Mouse (Mus musculus): ENCODE data around the gene Dnajb12. TPM values are rescaled to one million over a fixed set of nuclear protein-coding genes. Genes with fewer than 3 reads are reported as not detected.

Gene Dnajb12
- polyA plus RNA-seq, 2 experiments = 26.3 to 34.1 TPM

GRCm38 (mm10) chr10:59911561-59912198, 32.3 kb downstream of the Dnajb12 start:
- DNase-seq (ENCODE audit: low spot score) (no peak), ATAC-seq (ENCODE audit: low FRiP score, low read depth) (no peak)
- peak overlapping the region; percentile 16; the same call in 1 of the 2 replicates for H3K9ac ChIP-seq (ENCODE audit: low read depth, low read length, severe bottlenecking)
- peak overlapping the region; percentile 34 for H3K4me2 ChIP-seq (replicated peaks; ENCODE audit: low read depth, low read length, severe bottlenecking)
- no peaks in the 10 kb centered on the region for H3K27me3 ChIP-seq (ENCODE audit: control insufficient read depth, insufficient read depth, low read length)
- peaks cover 50% of the 10 kb centered on the region for H3K4me1 ChIP-seq (ENCODE audit: control insufficient read depth, insufficient read depth, low read length)
- H3K9me3 ChIP-seq (ENCODE audit: control insufficient read depth, low read length) = no peaks in the 10 kb centered on the region
- no peak for TF ChIP-seq POLR2A (IDR thresholded peaks at IDR 0.05; ENCODE audit: borderline replicate concordance, extremely low read depth, insufficient read depth, insufficient read length)
- WGBS = 4% methylated on average over 25 of the region's 25 CpGs
- peak overlapping the region; percentile 33; the same call in 1 of the 2 replicates for H3K27ac ChIP-seq (replicated peaks; ENCODE audit: low read depth, low read length)
- H3K4me3 ChIP-seq (replicated peaks; ENCODE audit: low read length) = no peak overlapping the region
- no peaks in the 10 kb centered on the region for H3K36me3 ChIP-seq (ENCODE audit: control insufficient read depth, insufficient read depth, low read length)

DNA sequence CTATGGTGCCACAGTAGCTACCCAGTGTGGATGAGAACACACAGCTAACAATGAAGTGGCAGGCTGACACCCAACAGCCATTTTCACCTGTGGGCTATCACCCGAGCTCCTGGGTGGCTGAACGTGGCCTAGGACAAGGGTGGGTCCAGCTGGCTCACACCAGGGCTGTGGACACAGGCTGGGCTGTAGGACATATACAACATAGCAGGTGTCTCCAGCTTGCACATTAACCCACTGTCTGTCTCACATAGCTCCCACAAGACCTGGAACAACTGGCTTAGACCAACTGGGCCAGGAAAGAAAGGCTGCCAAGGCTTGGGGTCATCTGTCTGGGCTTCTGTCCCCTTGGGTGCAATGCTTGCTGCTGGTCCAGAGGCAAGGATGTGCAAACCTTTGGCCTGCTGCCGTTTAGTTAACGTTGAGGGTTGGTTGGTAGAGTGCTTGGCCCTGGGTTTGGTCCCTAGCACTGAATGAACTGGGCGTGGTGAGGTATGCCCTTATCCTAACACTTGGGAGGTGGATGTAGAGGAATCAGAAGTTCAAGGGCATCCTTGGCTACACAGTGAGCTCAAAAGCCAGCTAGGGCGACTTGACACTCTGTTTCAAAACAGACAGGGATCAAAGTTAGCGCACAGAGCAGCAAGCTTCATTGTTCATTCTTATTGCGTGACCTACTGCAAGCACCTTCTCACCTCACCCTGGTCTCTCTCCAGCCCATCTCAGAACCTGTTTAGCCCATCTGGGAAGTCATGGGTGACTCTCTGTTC, 36.0 kb downstream of the Dnajb12 start:
- WGBS = 92% methylated on average over 8 of the region's 8 CpGs
- H3K9ac ChIP-seq (ENCODE audit: low read depth, low read length, severe bottlenecking) = no peak overlapping the region
- no peak for TF ChIP-seq POLR2A (IDR thresholded peaks at IDR 0.05; ENCODE audit: borderline replicate concordance, extremely low read depth, insufficient read depth, insufficient read length)
- H3K36me3 ChIP-seq (ENCODE audit: control insufficient read depth, insufficient read depth, low read length) = no peaks in the 10 kb centered on the region
- no peaks in the 10 kb centered on the region for H3K27me3 ChIP-seq (ENCODE audit: control insufficient read depth, insufficient read depth, low read length)
- H3K9me3 ChIP-seq (ENCODE audit: control insufficient read depth, low read length) = no peaks in the 10 kb centered on the region
- H3K27ac ChIP-seq (replicated peaks; ENCODE audit: low read depth, low read length) = no peak overlapping the region
- DNase-seq (ENCODE audit: low spot score) (no peak), ATAC-seq (ENCODE audit: low FRiP score, low read depth) (no peak)
- H3K4me3 ChIP-seq (replicated peaks; ENCODE audit: low read length) = no peak overlapping the region
- no peak overlapping the region for H3K4me2 ChIP-seq (replicated peaks; ENCODE audit: low read depth, low read length, severe bottlenecking)
- H3K4me1 ChIP-seq (ENCODE audit: control insufficient read depth, insufficient read depth, low read length) = peaks cover 37% of the 10 kb centered on the region

DNA sequence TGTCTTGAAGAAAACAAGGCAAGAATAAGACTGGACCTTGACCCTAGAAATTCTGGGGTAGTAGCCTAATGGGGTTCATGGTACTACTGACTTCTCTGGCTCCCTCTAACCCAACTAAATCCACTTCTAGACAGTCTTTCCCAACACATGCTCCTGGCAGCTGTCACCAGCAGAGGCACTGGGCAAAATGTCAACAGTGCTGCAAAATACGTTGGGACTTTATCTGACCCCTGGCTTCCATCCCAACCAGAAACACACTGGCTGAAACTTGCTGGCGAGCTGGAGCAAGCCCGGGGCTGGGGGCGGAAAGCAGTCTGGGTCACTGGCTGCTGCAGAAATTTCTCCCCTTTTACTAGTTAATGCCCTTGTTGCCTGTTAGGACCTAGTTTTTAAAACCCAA, 36.8 kb downstream of the Dnajb12 start:
- H3K9me3 ChIP-seq (ENCODE audit: control insufficient read depth, low read length) = no peaks in the 10 kb centered on the region
- peaks cover 38% of the 10 kb centered on the region for H3K4me1 ChIP-seq (ENCODE audit: control insufficient read depth, insufficient read depth, low read length)
- H3K36me3 ChIP-seq (ENCODE audit: control insufficient read depth, insufficient read depth, low read length) = no peaks in the 10 kb centered on the region
- peak overlapping the region; percentile 62 for H3K27ac ChIP-seq (replicated peaks; ENCODE audit: low read depth, low read length)
- no peak for TF ChIP-seq POLR2A (IDR thresholded peaks at IDR 0.05; ENCODE audit: borderline replicate concordance, extremely low read depth, insufficient read depth, insufficient read length)
- DNase-seq (ENCODE audit: low spot score) (peak; percentile 73), ATAC-seq (ENCODE audit: low FRiP score, low read depth) (peak; percentile 30)
- no peaks in the 10 kb centered on the region for H3K27me3 ChIP-seq (ENCODE audit: control insufficient read depth, insufficient read depth, low read length)
- peak overlapping the region; percentile 40 for H3K9ac ChIP-seq (ENCODE audit: low read depth, low read length, severe bottlenecking)
- H3K4me3 ChIP-seq (replicated peaks; ENCODE audit: low read length) = peak overlapping the region; percentile 30
- H3K4me2 ChIP-seq (replicated peaks; ENCODE audit: low read depth, low read length, severe bottlenecking) = peak overlapping the region; percentile 50
- WGBS = 1% methylated on average over 4 of the region's 4 CpGs

DNA sequence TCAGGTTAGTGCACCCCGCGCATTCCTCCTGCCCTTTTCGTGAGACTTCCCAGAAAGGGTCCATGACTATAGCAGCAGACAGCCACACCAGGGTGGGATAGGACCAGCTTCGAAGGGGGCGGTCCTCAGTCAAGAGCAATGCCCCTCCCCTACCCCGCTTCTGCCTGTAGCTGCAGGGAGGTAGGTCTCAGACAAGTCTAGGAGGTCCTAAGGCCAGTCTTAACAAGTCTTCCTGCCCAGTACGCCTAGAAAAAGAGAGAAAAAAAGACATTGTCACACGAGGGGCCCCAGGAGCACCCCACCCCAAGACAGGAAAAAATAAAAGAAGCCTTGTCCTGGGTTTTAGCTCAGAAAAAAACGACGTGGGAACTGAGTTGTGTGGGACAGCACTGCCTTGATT, 37.3 kb downstream of the Dnajb12 start:
- TF ChIP-seq POLR2A (IDR thresholded peaks at IDR 0.05; ENCODE audit: borderline replicate concordance, extremely low read depth, insufficient read depth, insufficient read length) = no peak
- peaks cover 38% of the 10 kb centered on the region for H3K4me1 ChIP-seq (ENCODE audit: control insufficient read depth, insufficient read depth, low read length)
- DNase-seq (ENCODE audit: low spot score) (peak; percentile 85), ATAC-seq (ENCODE audit: low FRiP score, low read depth) (peak; percentile 86)
- peak overlapping the region; percentile 50 for H3K4me2 ChIP-seq (replicated peaks; ENCODE audit: low read depth, low read length, severe bottlenecking)
- no peaks in the 10 kb centered on the region for H3K36me3 ChIP-seq (ENCODE audit: control insufficient read depth, insufficient read depth, low read length)
- H3K27ac ChIP-seq (replicated peaks; ENCODE audit: low read depth, low read length) = peak overlapping the region; percentile 62
- no peaks in the 10 kb centered on the region for H3K9me3 ChIP-seq (ENCODE audit: control insufficient read depth, low read length)
- WGBS = 2% methylated on average over 10 of the region's 10 CpGs
- no peaks in the 10 kb centered on the region for H3K27me3 ChIP-seq (ENCODE audit: control insufficient read depth, insufficient read depth, low read length)
- H3K9ac ChIP-seq (ENCODE audit: low read depth, low read length, severe bottlenecking) = peak overlapping the region; percentile 40
- H3K4me3 ChIP-seq (replicated peaks; ENCODE audit: low read length) = peak overlapping the region; percentile 30

GRCm38 (mm10) chr10:59918111-59918510, 38.8 kb downstream of the Dnajb12 start:
- Histone ChIP-seq H3K4me3 (replicated peaks; ENCODE audit: low read length) (no peak overlapping the region), H3K27me3 (ENCODE audit: control insufficient read depth, insufficient read depth, low read length) (no peaks in the 10 kb centered on the region), H3K4me1 (ENCODE audit: control insufficient read depth, insufficient read depth, low read length) (peaks cover 34% of the 10 kb centered on the region), H3K36me3 (ENCODE audit: control insufficient read depth, insufficient read depth, low read length) (no peaks in the 10 kb centered on the region), H3K9me3 (ENCODE audit: control insufficient read depth, low read length) (no peaks in the 10 kb centered on the region), H3K9ac (ENCODE audit: low read depth, low read length, severe bottlenecking) (no peak overlapping the region), H3K27ac (replicated peaks; ENCODE audit: low read depth, low read length) (no peak overlapping the region), H3K4me2 (replicated peaks; ENCODE audit: low read depth, low read length, severe bottlenecking) (no peak overlapping the region)
- ATAC-seq (ENCODE audit: low FRiP score, low read depth) = no peak
- WGBS = 91% methylated on average over 4 of the region's 4 CpGs
- no peak for TF ChIP-seq POLR2A (IDR thresholded peaks at IDR 0.05; ENCODE audit: borderline replicate concordance, extremely low read depth, insufficient read depth, insufficient read length)
- no peak for DNase-seq (ENCODE audit: low spot score)

All from limb, embryonic 14.5 days (tissue).